ENCODE assay signal across 9 mouse cellular contexts in the genomic region with DNA sequence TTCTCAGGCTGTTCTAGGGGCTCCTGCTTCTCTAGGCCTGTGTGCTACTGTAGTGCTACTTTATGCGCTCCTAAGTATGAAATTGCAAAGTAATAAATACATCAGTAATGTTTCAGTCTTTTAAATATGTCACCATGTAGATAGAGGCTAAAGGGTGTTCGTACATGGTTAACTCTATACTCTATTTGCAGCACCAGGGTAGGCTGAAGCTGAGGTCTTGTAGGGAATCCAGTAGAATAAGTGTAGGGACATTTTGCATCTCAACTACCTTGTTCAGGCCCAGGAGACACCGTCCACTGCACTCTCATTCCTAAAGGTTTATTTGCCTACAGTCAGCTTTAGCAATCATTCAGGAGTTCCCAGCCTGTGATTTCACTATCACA. TPM values are rescaled to one million over a fixed set of nuclear protein-coding genes. Genes with fewer than 3 reads are reported as not detected.
DNase-seq lines count a peak whose midpoint lies in the region; ATAC-seq lines count a peak whose summit lies in the region.
"Had no signal": no experiment of that assay in that cellular context is flagged by ENCODE, and none has a peak within 500 bp of the region (broad histone marks: within the 10 kb centered on the region; RNA-seq: fewer than 3 reads in every experiment).

No protein-coding gene starts in this region.

- H3K9me3 ChIP-seq in kidney, embryonic 14.5 days (ENCODE audit: control insufficient read depth, low read length) = no peaks in the 10 kb centered on the region
- no peaks in the 10 kb centered on the region for H3K9me3 ChIP-seq in embryonic facial prominence, embryonic 11.5 days (replicated peaks; ENCODE audit: control insufficient read depth, low read length)
- H3K9me3 ChIP-seq in hindbrain, embryonic 10.5 days = no peaks in the 10 kb centered on the region
- no peaks in the 10 kb centered on the region for H3K9me3 ChIP-seq in midbrain, embryonic 13.5 days

- H3K9ac ChIP-seq in kidney, embryonic 14.5 days (ENCODE audit: low read depth, low read length) = peak overlapping the region; percentile 50; the same call in 1 of the 2 replicates
- peak overlapping the region; percentile 59 for H3K9ac ChIP-seq in embryonic facial prominence, embryonic 11.5 days (replicated peaks; ENCODE audit: low read length)
- peak overlapping the region; percentile 76 for H3K9ac ChIP-seq in midbrain, embryonic 13.5 days (replicated peaks)

- H3K4me1 ChIP-seq in kidney, embryonic 14.5 days (ENCODE audit: control insufficient read depth, insufficient read depth, low read length) = no peaks in the 10 kb centered on the region
- H3K4me1 ChIP-seq in embryonic facial prominence, embryonic 11.5 days (ENCODE audit: control insufficient read depth, insufficient read depth, low read length) = no peaks in the 10 kb centered on the region
- H3K4me1 ChIP-seq in hindbrain, embryonic 10.5 days (replicated peaks) = peaks cover 11% of the 10 kb centered on the region
- peaks cover 24% of the 10 kb centered on the region for H3K4me1 ChIP-seq in midbrain, embryonic 13.5 days (replicated peaks)

- WGBS in kidney, embryonic 14.5 days = 53% methylated on average over 3 of the region's 3 CpGs
- WGBS in embryonic facial prominence, embryonic 11.5 days = 58% methylated on average over 3 of the region's 3 CpGs
- 63% methylated on average over 3 of the region's 3 CpGs for WGBS in hindbrain, embryonic 10.5 days
- WGBS in midbrain, embryonic 13.5 days = 56% methylated on average over 3 of the region's 3 CpGs

- H3K4me2 ChIP-seq in kidney, embryonic 14.5 days (replicated peaks; ENCODE audit: low read depth, low read length) = peak overlapping the region; percentile 80
- H3K4me2 ChIP-seq in embryonic facial prominence, embryonic 11.5 days (ENCODE audit: low read depth, low read length) = peak overlapping the region; percentile 91
- H3K4me2 ChIP-seq in midbrain, embryonic 13.5 days (replicated peaks) = peak overlapping the region; percentile 76

- no peak for DNase-seq in kidney, adult 11 months
- DNase-seq in embryonic facial prominence, embryonic 11.5 days (ENCODE audit: low spot score) = no peak
- DNase-seq in hindbrain, embryonic 10.5 days (ENCODE audit: low spot score) = no peak
- DNase-seq in thymus, postnatal 36 days = no peak
- no peak for DNase-seq in urinary bladder, postnatal 36 days (ENCODE audit: low spot score in 2 of 2)
- no peak for DNase-seq in frontal cortex, postnatal 10 days (ENCODE audit: low spot score in 2 of 2)

- no peak overlapping the region for H3K27ac ChIP-seq in kidney, embryonic 14.5 days (ENCODE audit: low read depth, low read length)
- H3K27ac ChIP-seq in embryonic facial prominence, embryonic 11.5 days (replicated peaks; ENCODE audit: low read depth, low read length) = no peak overlapping the region
- H3K27ac ChIP-seq in hindbrain, embryonic 10.5 days = peak overlapping the region; percentile 85
- H3K27ac ChIP-seq in midbrain, embryonic 13.5 days = peak overlapping the region; percentile 80
- H3K27ac ChIP-seq: macrophage had no signal

- peaks cover 18% of the 10 kb centered on the region for H3K27me3 ChIP-seq in kidney, embryonic 14.5 days (ENCODE audit: control insufficient read depth, insufficient read depth, low read length)
- H3K27me3 ChIP-seq in embryonic facial prominence, embryonic 11.5 days (ENCODE audit: control insufficient read depth, insufficient read depth, low read length) = no peaks in the 10 kb centered on the region
- H3K27me3 ChIP-seq in hindbrain, embryonic 10.5 days (ENCODE audit: insufficient read depth, poor library complexity, severe bottlenecking) = peaks cover 10% of the 10 kb centered on the region
- H3K27me3 ChIP-seq in midbrain, embryonic 13.5 days = no peaks in the 10 kb centered on the region

- H3K36me3 ChIP-seq in kidney, embryonic 14.5 days (ENCODE audit: control insufficient read depth, insufficient read depth, low read length) = no peaks in the 10 kb centered on the region
- no peaks in the 10 kb centered on the region for H3K36me3 ChIP-seq in embryonic facial prominence, embryonic 11.5 days (replicated peaks; ENCODE audit: control insufficient read depth, insufficient read depth, low read depth, low read length)
- no peaks in the 10 kb centered on the region for H3K36me3 ChIP-seq in hindbrain, embryonic 10.5 days
- no peaks in the 10 kb centered on the region for H3K36me3 ChIP-seq in midbrain, embryonic 13.5 days

- ATAC-seq in kidney, embryonic 14.5 days (ENCODE audit: low FRiP score, low TSS enrichment) = no peak
- no peak for ATAC-seq in embryonic facial prominence, embryonic 11.5 days (replicated peaks; ENCODE audit: insufficient number of reproducible peaks, low FRiP score, low TSS enrichment, low read depth)
- ATAC-seq in midbrain, embryonic 13.5 days = no peak; the same call in 1 of the 2 replicates

- H3K4me3 ChIP-seq in kidney, embryonic 14.5 days (ENCODE audit: low read length) = peak overlapping the region; percentile 47
- H3K4me3 ChIP-seq in embryonic facial prominence, embryonic 11.5 days (ENCODE audit: low read depth, low read length) = peak overlapping the region; percentile 51
- peak overlapping the region; percentile 65 for H3K4me3 ChIP-seq in hindbrain, embryonic 10.5 days
- peak overlapping the region; percentile 55 for H3K4me3 ChIP-seq in midbrain, embryonic 13.5 days (replicated peaks)

RNA-seq across cellular contexts. Expression of a gene that starts 0.2 kb away (rescaled TPM):
- polyA plus RNA-seq in kidney, embryonic 14.5 days (2014; fragmentation: Nextera tagmentation; extraction: Ambion mirVana) = 0.07 and 0.14 TPM in 2 replicates
- 1.2 and 1.3 TPM in 2 replicates for polyA plus RNA-seq in embryonic facial prominence, embryonic 11.5 days (2014; fragmentation: Nextera tagmentation; extraction: Ambion mirVana)
- 1.4 TPM in 2 replicates for polyA plus RNA-seq in hindbrain, embryonic 10.5 days (2016; fragmentation: Nextera tagmentation; extraction: Ambion mirVana)
- polyA plus RNA-seq in midbrain, embryonic 13.5 days (2015; fragmentation: Nextera tagmentation; extraction: Ambion mirVana) = 7.0 and 7.3 TPM in 2 replicates
- polyA plus RNA-seq: macrophage had no signal

RNA-seq across cellular contexts. Expression of a gene that starts 32.6 kb away (rescaled TPM):
- polyA plus RNA-seq in kidney, embryonic 14.5 days (2014; fragmentation: Nextera tagmentation; extraction: Ambion mirVana) = 0.09 TPM in 1 of 2 replicates, not detected in the other
- polyA plus RNA-seq in embryonic facial prominence, embryonic 11.5 days (2014; fragmentation: Nextera tagmentation; extraction: Ambion mirVana) = 0.17 and 0.32 TPM in 2 replicates
- polyA plus RNA-seq in hindbrain, embryonic 10.5 days (2016; fragmentation: Nextera tagmentation; extraction: Ambion mirVana) = 0.22 and 0.46 TPM in 2 replicates
- 1.6 and 2.1 TPM in 2 replicates for polyA plus RNA-seq in midbrain, embryonic 13.5 days (2015; fragmentation: Nextera tagmentation; extraction: Ambion mirVana)
- polyA plus RNA-seq: macrophage had no signal

Comparison
In these comparisons a context has a peak if more than half of its experiments do, and no peak if none do; other contexts are left out.
1. H3K27ac ChIP-seq: peak in hindbrain, embryonic 10.5 days (single experiment) and midbrain, embryonic 13.5 days (single experiment); none in kidney, embryonic 14.5 days (single experiment) and embryonic facial prominence, embryonic 11.5 days (single experiment).
2. Peak in every context shown above with its lines, with median percentiles within 50 percentile points of each other: H3K4me2 ChIP-seq, H3K4me3 ChIP-seq and H3K9ac ChIP-seq.